Mouse (Mus musculus) intestine, postnatal 0 days (tissue): ENCODE data around the gene Dock2. TPM values are rescaled to one million over a fixed set of nuclear protein-coding genes. Genes with fewer than 3 reads are reported as not detected.

Experiments used
- ATAC-seq: fragments of 200-750 bp; cut with Nextera tagmentation; 2 replicates; pipeline ENCODE4 v1.8.0; 2017; ENCODE audit warnings: mild to moderate bottlenecking, moderate TSS enrichment, moderate library complexity
- H3K27ac ChIP-seq: fragments of 300-500 bp; sonication (generic); 2 replicates; pipeline ENCODE4 v1.5.1; 2014; ENCODE audit warnings: mild to moderate bottlenecking, low read depth, low read length, moderate library complexity
- H3K27me3 ChIP-seq: fragments of 300-500 bp; sonication (generic); replicated peaks from 2 replicates; pipeline ENCODE4 v1.6.1; 2014; ENCODE audit warnings: low read length, mixed read lengths; ENCODE audit not compliant: control insufficient read depth, insufficient read depth
- H3K36me3 ChIP-seq: fragments of 300-500 bp; sonication (generic); 2 replicates; pipeline ENCODE4 v1.6.1; 2014; ENCODE audit warnings: mild to moderate bottlenecking, moderate library complexity; ENCODE audit not compliant: control insufficient read depth, insufficient read depth
- H3K4me1 ChIP-seq: fragments of 300-500 bp; sonication (generic); replicated peaks from 2 replicates; pipeline ENCODE4 v1.6.1; 2014; ENCODE audit warnings: antibody characterized with exemption, low read length, mixed read lengths; ENCODE audit not compliant: control insufficient read depth, insufficient read depth
- H3K4me2 ChIP-seq: fragments of 300-500 bp; sonication (generic); replicated peaks from 2 replicates; pipeline ENCODE4 v1.6.1; 2014; ENCODE audit warnings: low read depth, mild to moderate bottlenecking, moderate library complexity
- H3K4me3 ChIP-seq: fragments of 300-500 bp; sonication (generic); 2 replicates; pipeline ENCODE4 v1.5.1; 2014; ENCODE audit warnings: low read depth, low read length
- H3K9ac ChIP-seq: fragments of 300-500 bp; sonication (generic); 2 replicates; pipeline ENCODE4 v1.6.1; 2014; ENCODE audit warnings: mild to moderate bottlenecking, low read depth, low read length
- H3K9me3 ChIP-seq: fragments of 300-500 bp; sonication (generic); 2 replicates; pipeline ENCODE4 v1.6.1; 2016; ENCODE audit warnings: mixed run types; ENCODE audit not compliant: control insufficient read depth
- CTCF ChIP-seq: sonication (generic); IDR thresholded peaks from 2 replicates; pipeline ENCODE4 v1.5.1; 2016; ENCODE audit warnings: low read depth, mild to moderate bottlenecking, control low read depth, antibody characterized with exemption, moderate library complexity
- WGBS: fragments of 180-500 bp; shearing (Covaris S2); extraction: QIAGEN DNeasy Blood & Tissue Kit; methylation state at CpG from one replicate; pipeline ENCODE4 v1.1.7; 2014; 5-methylcytosine and 5-hydroxymethylcytosine counted together
- polyA plus RNA-seq: library from polyadenylated mRNA; unstranded; fragments of >200 nt; fragmentation: Nextera tagmentation; extraction: Ambion mirVana; gene quantifications from 2 replicates; pipeline ENCODE4 v1.2.1, GENCODE M21; 2015

Dock2 gene
- polyA plus RNA-seq, 1 experiment from 2014 or later = 0.60 TPM

DNA sequence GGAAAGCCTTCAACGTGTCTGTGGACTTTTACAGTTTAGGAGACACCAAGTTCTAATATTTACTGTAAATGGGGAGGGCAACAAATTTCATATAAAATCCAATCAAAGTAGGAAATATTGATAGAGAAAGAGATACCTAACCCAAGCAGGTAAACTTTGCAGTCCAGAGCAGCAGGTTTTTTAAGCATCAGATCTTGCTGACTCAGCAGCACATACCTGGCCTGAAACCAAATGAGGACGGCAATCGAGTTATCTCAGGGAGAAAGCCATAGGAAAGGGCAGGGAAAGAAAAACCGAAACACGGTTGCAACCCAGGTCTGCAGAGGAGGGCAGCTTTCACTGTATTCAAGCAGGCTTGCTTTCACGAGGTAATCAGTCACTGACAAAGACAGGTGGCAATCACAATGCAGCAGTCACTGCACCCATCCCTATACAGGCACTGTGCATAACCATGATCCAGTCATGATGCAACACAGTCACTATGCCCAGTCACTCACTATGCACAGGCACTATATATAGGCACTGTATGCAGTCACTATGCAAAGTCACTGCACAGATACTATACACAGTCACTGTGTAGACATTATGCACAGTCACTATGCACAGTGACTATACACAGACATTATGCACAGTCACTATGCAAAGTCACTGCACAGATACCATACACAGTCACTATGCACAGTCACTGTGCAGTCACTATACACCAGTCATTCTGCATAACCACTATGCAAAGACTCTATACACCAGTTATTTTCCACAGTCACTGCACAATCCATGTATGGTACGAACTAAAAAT, 258.4 kb downstream of the Dock2 start:
- Histone ChIP-seq H3K4me3 (no peak overlapping the region), H3K9me3 (no peaks in the 10 kb centered on the region), H3K27me3 (no peaks in the 10 kb centered on the region), H3K27ac (no peak overlapping the region), H3K4me1 (no peaks in the 10 kb centered on the region), H3K4me2 (no peak overlapping the region), H3K9ac (no peak overlapping the region), H3K36me3 (no peaks in the 10 kb centered on the region)
- WGBS = 69% methylated on average over 7 of the region's 7 CpGs
- no peak for ATAC-seq
- no peak for TF ChIP-seq CTCF

DNA sequence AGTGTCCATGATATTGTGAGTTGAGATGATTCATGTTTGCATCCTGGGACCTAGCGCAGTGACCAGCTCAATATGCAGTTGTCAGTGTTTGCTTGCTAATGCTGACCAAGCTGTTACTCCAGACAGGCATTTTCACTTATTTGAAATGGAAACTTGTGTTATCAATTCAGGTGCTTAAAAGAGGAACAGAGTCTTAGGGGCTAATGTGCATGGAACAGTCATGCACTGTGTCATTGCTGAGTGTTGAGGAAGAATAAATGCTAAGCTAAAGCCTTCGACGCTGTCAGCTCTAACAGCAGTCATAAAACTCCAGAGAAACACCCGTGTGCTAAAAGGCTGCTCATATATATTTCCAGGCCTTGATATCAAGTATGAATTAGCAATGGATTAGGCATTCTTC, 259.1 kb downstream of the Dock2 start:
- no peak for TF ChIP-seq CTCF
- WGBS = 76% methylated on average over 4 of the region's 4 CpGs
- ATAC-seq = no peak

DNA sequence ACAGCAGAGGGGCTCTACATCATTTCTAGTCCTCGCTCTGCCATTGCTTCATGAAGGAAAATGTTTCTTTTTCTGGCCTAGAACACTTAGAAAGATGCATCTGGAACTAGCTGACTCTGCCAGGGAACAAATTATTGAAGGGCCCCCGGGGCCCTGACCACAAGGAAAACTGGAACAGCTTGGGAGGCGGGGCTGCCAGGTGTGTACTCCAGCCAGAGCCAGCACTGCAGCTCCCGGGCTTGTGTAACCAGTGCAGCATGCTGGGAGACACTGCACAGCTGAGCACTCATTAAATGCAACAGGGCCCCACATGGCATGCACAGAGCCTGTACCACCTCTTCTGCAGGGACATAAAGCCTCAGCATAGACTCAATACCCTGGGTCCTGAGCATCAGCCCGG, 265.1 kb downstream of the Dock2 start:
- no peak for ATAC-seq
- Histone ChIP-seq H3K9me3 (no peaks in the 10 kb centered on the region), H3K4me3 (no peak overlapping the region), H3K36me3 (no peaks in the 10 kb centered on the region), H3K27ac (no peak overlapping the region), H3K9ac (no peak overlapping the region), H3K4me1 (no peaks in the 10 kb centered on the region), H3K27me3 (no peaks in the 10 kb centered on the region), H3K4me2 (no peak overlapping the region)
- no peak for TF ChIP-seq CTCF
- 58% methylated on average over 5 of the region's 5 CpGs for WGBS

More for the DNA sequence above, 259.1 kb downstream of the Dock2 start:
- no peak overlapping the region for H3K4me2 ChIP-seq
- H3K9ac ChIP-seq = no peak overlapping the region
- H3K36me3 ChIP-seq = no peaks in the 10 kb centered on the region
- H3K27ac ChIP-seq = no peak overlapping the region
- no peaks in the 10 kb centered on the region for H3K27me3 ChIP-seq
- no peaks in the 10 kb centered on the region for H3K4me1 ChIP-seq
- H3K9me3 ChIP-seq = no peaks in the 10 kb centered on the region
- no peak overlapping the region for H3K4me3 ChIP-seq

DNA sequence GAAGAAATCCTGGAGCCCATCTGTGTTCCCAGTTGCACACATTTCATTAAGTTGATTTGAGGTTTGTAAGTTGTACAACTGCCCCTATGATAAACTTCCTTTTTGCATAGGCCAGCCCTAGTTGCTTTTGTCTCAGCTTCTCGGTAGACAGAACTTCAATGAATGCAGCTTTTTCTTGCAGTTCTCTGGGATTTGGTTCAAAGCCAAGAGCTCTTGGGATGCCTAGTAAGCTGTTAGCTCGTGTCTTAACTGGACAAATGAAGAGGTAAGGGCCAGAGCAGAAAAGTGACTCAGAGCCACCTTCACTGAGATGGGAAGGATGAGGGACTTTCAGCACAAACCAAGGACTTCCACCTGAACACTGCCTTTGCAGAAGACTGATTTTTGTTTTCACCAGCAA, 266.7 kb downstream of the Dock2 start:
- 46% methylated on average over 2 of the region's 2 CpGs for WGBS

DNA sequence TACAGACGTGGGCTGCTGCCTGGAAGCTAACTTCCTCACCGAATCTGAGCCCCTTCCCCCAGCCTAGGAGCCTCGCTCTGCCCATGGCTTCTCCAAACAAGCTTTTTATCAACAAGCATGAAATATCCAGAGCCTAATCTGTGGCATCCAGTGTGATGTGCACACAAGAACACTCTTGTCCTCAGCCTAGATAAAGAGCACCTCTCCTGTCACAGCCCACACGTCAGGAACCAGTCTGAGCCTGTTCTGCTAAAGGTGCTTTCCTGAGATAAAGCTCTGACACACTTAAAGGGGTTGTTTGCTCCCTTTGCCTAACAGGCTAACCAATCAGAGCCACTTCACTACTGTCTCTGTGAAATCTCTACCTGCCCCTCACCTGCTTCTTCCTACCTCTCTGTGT, 268.4 kb downstream of the Dock2 start:
- no peak overlapping the region for H3K27ac ChIP-seq
- no peak for TF ChIP-seq CTCF
- no peaks in the 10 kb centered on the region for H3K4me1 ChIP-seq
- no peaks in the 10 kb centered on the region for H3K9me3 ChIP-seq
- ATAC-seq = no peak
- 15% methylated on average over 4 of the region's 4 CpGs for WGBS
- no peaks in the 10 kb centered on the region for H3K36me3 ChIP-seq
- H3K9ac ChIP-seq = no peak overlapping the region
- no peak overlapping the region for H3K4me2 ChIP-seq
- no peaks in the 10 kb centered on the region for H3K27me3 ChIP-seq
- H3K4me3 ChIP-seq = no peak overlapping the region

More for the DNA sequence above, 266.7 kb downstream of the Dock2 start:
- H3K4me2 ChIP-seq = no peak overlapping the region
- H3K27ac ChIP-seq = no peak overlapping the region
- no peaks in the 10 kb centered on the region for H3K27me3 ChIP-seq
- no peak overlapping the region for H3K4me3 ChIP-seq
- H3K36me3 ChIP-seq = no peaks in the 10 kb centered on the region
- no peak for ATAC-seq
- H3K9me3 ChIP-seq = no peaks in the 10 kb centered on the region
- H3K4me1 ChIP-seq = no peaks in the 10 kb centered on the region
- TF ChIP-seq CTCF = no peak
- H3K9ac ChIP-seq = no peak overlapping the region

DNA sequence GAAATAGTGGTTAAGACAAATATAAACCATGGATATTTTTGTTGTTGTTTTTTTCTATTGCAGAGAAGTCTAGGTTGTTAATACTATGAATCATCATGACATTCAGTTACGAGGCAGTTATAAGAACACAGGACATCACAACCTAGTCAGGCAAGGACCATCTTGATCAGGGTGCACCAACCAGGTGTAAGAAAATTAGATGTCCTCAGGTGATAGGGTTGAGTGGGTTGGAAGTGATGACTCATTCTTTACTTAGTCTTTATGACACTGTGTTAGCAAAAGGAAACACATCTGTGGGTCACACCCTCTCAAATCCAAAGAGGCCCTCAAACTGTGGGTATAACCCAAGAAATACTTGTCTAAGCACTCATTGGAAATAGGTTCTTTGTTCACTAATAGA, 277.3 kb downstream of the Dock2 start:
- no peaks in the 10 kb centered on the region for H3K27me3 ChIP-seq
- no peak overlapping the region for H3K9ac ChIP-seq
- H3K4me2 ChIP-seq = no peak overlapping the region
- H3K27ac ChIP-seq = no peak overlapping the region
- no peak for ATAC-seq
- WGBS = 78% methylated on average over 1 of the region's 1 CpGs
- no peaks in the 10 kb centered on the region for H3K9me3 ChIP-seq
- no peaks in the 10 kb centered on the region for H3K4me1 ChIP-seq
- H3K36me3 ChIP-seq = no peaks in the 10 kb centered on the region
- TF ChIP-seq CTCF = no peak
- H3K4me3 ChIP-seq = no peak overlapping the region
